Mouse (Mus musculus) thymus, adult 2 months (tissue): ENCODE results near the gene Wdfy3.

Source experiments
- CTCF ChIP-seq: fragments of 200-500 bp; IDR thresholded peaks from 2 replicates; pipeline ENCODE4 v1.5.1; 2012; ENCODE audit warnings: mild to moderate bottlenecking, control low read depth, low read length, moderate library complexity, borderline replicate concordance; ENCODE audit not compliant: control insufficient read depth, poor library complexity, insufficient read depth; ENCODE audit errors: extremely low read depth
- POLR2A ChIP-seq: fragments of 200-500 bp; IDR thresholded peaks from 2 replicates; pipeline ENCODE4 v1.6.1; 2012; ENCODE audit warnings: mild to moderate bottlenecking, low read length, control low read depth, moderate library complexity; ENCODE audit not compliant: control insufficient read depth, poor library complexity, insufficient read depth; ENCODE audit errors: extremely low read depth

DNA sequence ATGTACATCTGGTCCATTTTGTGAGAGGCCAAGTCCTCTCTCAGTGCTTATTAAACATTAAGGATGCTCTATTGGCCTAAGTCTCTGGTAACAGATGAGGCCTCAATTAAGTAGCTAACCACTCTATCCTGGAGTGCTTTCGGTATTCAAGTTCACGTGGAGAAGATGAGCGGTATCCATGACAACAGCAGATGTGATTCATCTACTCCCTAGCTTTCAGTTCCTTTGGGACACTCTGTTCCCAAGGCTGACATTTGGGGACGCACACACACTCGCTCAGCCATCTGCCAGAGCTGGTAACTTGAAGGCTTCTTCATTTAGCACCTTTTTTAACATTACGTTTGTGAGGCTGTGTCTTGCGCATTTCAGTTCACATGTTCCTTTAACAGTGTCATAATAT is 40.3 kb upstream of the Wdfy3 start:
- TF ChIP-seq POLR2A (no peak), CTCF (no peak)
